Mouse (Mus musculus): ENCODE results near the gene Cep57. TPM values are rescaled to one million over a fixed set of nuclear protein-coding genes. Genes with fewer than 3 reads are reported as not detected.

Gene Cep57
- 10 to 100 TPM; 15.0 to 17.6 TPM for total RNA-seq (2021)

- DNase-seq (ENCODE audit: low spot score in 2 of 2): peak; percentile 97 to 98
- intact Hi-C loops (cut with DNase I): loop anchor here (1.0 to 10.0 kb wide), 3 partner anchors 78 to 592 kb away; partner anchors contain the start of gene Sesn3
Measured at GRCm38 (mm10) chr9:13826832-13827405, at the start of gene Cep57. Cep57 (minus strand) TSS chr9:13827107.

- no peak for DNase-seq (ENCODE audit: low spot score in 2 of 2)
- intact Hi-C loops (cut with DNase I): no loop called here
Measured at GRCm38 (mm10) chr9:13875340-13875739, 48.4 kb upstream of the Cep57 start.

GRCm38 (mm10) chr9:13874359-13874758 lies 47.5 kb upstream of the Cep57 start:
- DNase-seq (ENCODE audit: low spot score in 2 of 2): no peak

GRCm38 (mm10) chr9:13871631-13872030 lies 44.7 kb upstream of the Cep57 start:
- no peak for DNase-seq (ENCODE audit: low spot score in 2 of 2)
- intact Hi-C loops (cut with DNase I): no loop called here

More at GRCm38 (mm10) chr9:13874359-13874758, 47.5 kb upstream of the Cep57 start:
- intact Hi-C loops (cut with DNase I): no loop called here

GRCm38 (mm10) chr9:13867646-13868045 lies 40.7 kb upstream of the Cep57 start:
- intact Hi-C loops (cut with DNase I): no loop called here
- no peak for DNase-seq (ENCODE audit: low spot score in 2 of 2)

- no peak for DNase-seq (ENCODE audit: low spot score in 2 of 2)
- intact Hi-C loops (cut with DNase I): no loop called here
Measured at GRCm38 (mm10) chr9:13856777-13857176, 29.9 kb upstream of the Cep57 start.

- DNase-seq (ENCODE audit: low spot score in 2 of 2): no peak
- intact Hi-C loops (cut with DNase I): no loop called here
Measured at GRCm38 (mm10) chr9:13856247-13856646, 29.3 kb upstream of the Cep57 start.

- DNase-seq (ENCODE audit: low spot score in 2 of 2): no peak
- intact Hi-C loops (cut with DNase I): no loop called here
Measured at GRCm38 (mm10) chr9:13853876-13854275, 27.0 kb upstream of the Cep57 start.

GRCm38 (mm10) chr9:13848481-13849480 lies 21.9 kb upstream of the Cep57 start:
- intact Hi-C loops (cut with DNase I): loop anchor here (5.0 kb wide), 2 partner anchors 474 to 494 kb away; no protein-coding TSS in a partner anchor
- DNase-seq (ENCODE audit: low spot score in 2 of 2): peak in 1 of 2 experiments; percentile 24

GRCm38 (mm10) chr9:13847591-13847990 lies 20.7 kb upstream of the Cep57 start:
- intact Hi-C loops (cut with DNase I): loop anchor here (5.0 kb wide), 2 partner anchors 475 to 495 kb away; no protein-coding TSS in a partner anchor
- no peak for DNase-seq (ENCODE audit: low spot score in 2 of 2)

- intact Hi-C loops (cut with DNase I): loop anchor here (10.0 kb wide), 1 partner anchor 668 kb away; the partner anchor contains the start of genes Cwc15 and Kdm4d
- no peak for DNase-seq (ENCODE audit: low spot score in 2 of 2)
Measured at GRCm38 (mm10) chr9:13836726-13837125, 9.8 kb upstream of the Cep57 start.

GRCm38 (mm10) chr9:13835256-13835655 lies 8.3 kb upstream of the Cep57 start:
- intact Hi-C loops (cut with DNase I): loop anchor here (10.0 kb wide), 1 partner anchor 670 kb away; the partner anchor contains the start of genes Cwc15 and Kdm4d
- no peak for DNase-seq (ENCODE audit: low spot score in 2 of 2)

- DNase-seq (ENCODE audit: low spot score in 2 of 2): no peak
- intact Hi-C loops (cut with DNase I): loop anchor here (5.0 to 10.0 kb wide), 2 partner anchors 449 to 593 kb away; partner anchors contain the start of gene Sesn3
Measured at GRCm38 (mm10) chr9:13828087-13828441, 1.2 kb upstream of the Cep57 start.

GRCm38 (mm10) chr9:13827406-13828086 lies 639 bp upstream of the Cep57 start, which contains the start of gene Fam76b:
Fam76b (plus strand) TSS chr9:13827716.
- peak; percentile 99 to 100 for DNase-seq (ENCODE audit: low spot score in 2 of 2)
- intact Hi-C loops (cut with DNase I): loop anchor here (1.0 to 10.0 kb wide), 3 partner anchors 78 to 593 kb away; partner anchors contain the start of gene Sesn3

- peak in 1 of 2 experiments; percentile 71 for DNase-seq (ENCODE audit: low spot score in 2 of 2)
- intact Hi-C loops (cut with DNase I): loop anchor here (5.0 to 10.0 kb wide), 2 partner anchors 451 to 592 kb away; partner anchors contain the start of gene Sesn3
Measured at GRCm38 (mm10) chr9:13826391-13826805, 509 bp downstream of the Cep57 start.

- intact Hi-C loops (cut with DNase I): loop anchor here (5.0 to 10.0 kb wide), 2 partner anchors 451 to 591 kb away; partner anchors contain the start of gene Sesn3
- no peak for DNase-seq (ENCODE audit: low spot score in 2 of 2)
Measured at GRCm38 (mm10) chr9:13825896-13826295, 1.0 kb downstream of the Cep57 start.

- no peak for DNase-seq (ENCODE audit: low spot score in 2 of 2)
- intact Hi-C loops (cut with DNase I): loop anchor here (10.0 kb wide), 1 partner anchor 586 kb away; no protein-coding TSS in a partner anchor
Measured at GRCm38 (mm10) chr9:13820774-13821173, 6.1 kb downstream of the Cep57 start.

GRCm38 (mm10) chr9:13818369-13818768 lies 8.5 kb downstream of the Cep57 start:
- no peak for DNase-seq (ENCODE audit: low spot score in 2 of 2)
- intact Hi-C loops (cut with DNase I): no loop called here

- intact Hi-C loops (cut with DNase I): no loop called here
Measured at GRCm38 (mm10) chr9:13809937-13810336, 17.0 kb downstream of the Cep57 start.

More at GRCm38 (mm10) chr9:13809937-13810336, 17.0 kb downstream of the Cep57 start:
- DNase-seq (ENCODE audit: low spot score in 2 of 2): no peak

Data from left cerebral cortex, postnatal 36 days (tissue).